Mouse (Mus musculus): ENCODE measurements around the gene Taar7f. TPM values are rescaled to one million over a fixed set of nuclear protein-coding genes. Genes with fewer than 3 reads are reported as not detected.
"Not testable (repeated sequence)": the region's sequence is repeated elsewhere in the genome, so short reads cannot be mapped to it uniquely, and the experiment has no call there.

Taar7f gene
- not detected for total RNA-seq (2021)
- long read RNA-seq = 0 reads

GRCm38 (mm10) chr10:24049210-24049609, at the start of gene Taar7f:
TSS of gene Taar7f (plus strand) at chr10:24049510.
- no peak for DNase-seq (ENCODE audit: low spot score in 2 of 2)

- no peak for DNase-seq (ENCODE audit: low spot score in 2 of 2)
These were observed 49.7 kb upstream of the Taar7f start, which contains the start of gene Taar7b for GRCm38 (mm10) chr10:23999639-24000038. TSS of gene Taar7b (plus strand) at chr10:23999939.

- DNase-seq (ENCODE audit: low spot score in 2 of 2) = no peak
These were observed 42.9 kb upstream of the Taar7f start for GRCm38 (mm10) chr10:24006442-24006841.

- no peak for DNase-seq (ENCODE audit: low spot score in 2 of 2)
These were observed 42.3 kb upstream of the Taar7f start for GRCm38 (mm10) chr10:24007034-24007433.

GRCm38 (mm10) chr10:24008143-24008542, 41.2 kb upstream of the Taar7f start:
- no peak for DNase-seq (ENCODE audit: low spot score in 2 of 2)

- DNase-seq (ENCODE audit: low spot score in 2 of 2) = no peak
These were observed 22.4 kb upstream of the Taar7f start, which contains the start of gene Taar7d for GRCm38 (mm10) chr10:24026922-24027321. TSS of gene Taar7d (plus strand) at chr10:24027222.

- no peak for DNase-seq (ENCODE audit: low spot score in 2 of 2)
These were observed 18.0 kb upstream of the Taar7f start for GRCm38 (mm10) chr10:24031347-24031746.

- DNase-seq (ENCODE audit: low spot score in 2 of 2) = no peak
These were observed 12.0 kb upstream of the Taar7f start, which contains the start of gene Taar7e for GRCm38 (mm10) chr10:24037314-24037713. TSS of gene Taar7e (plus strand) at chr10:24037614.

- DNase-seq (ENCODE audit: low spot score in 2 of 2) = no peak
These were observed 9.0 kb upstream of the Taar7f start for GRCm38 (mm10) chr10:24040120-24040869.

- DNase-seq (ENCODE audit: low spot score in 2 of 2) = no peak
These were observed 2.7 kb downstream of the Taar7f start for GRCm38 (mm10) chr10:24052039-24052438.

GRCm38 (mm10) chr10:24058986-24059385, 9.7 kb downstream of the Taar7f start:
- no peak for DNase-seq (ENCODE audit: low spot score in 2 of 2)

- not testable (repeated sequence) for DNase-seq (ENCODE audit: low spot score in 2 of 2)
These were observed 25.4 kb downstream of the Taar7f start for GRCm38 (mm10) chr10:24074751-24075150.

GRCm38 (mm10) chr10:24076200-24076599, 26.9 kb downstream of the Taar7f start, which contains the start of gene Taar8a:
TSS of gene Taar8a (plus strand) at chr10:24076500.
- DNase-seq (ENCODE audit: low spot score in 2 of 2) = not testable (repeated sequence)

- DNase-seq (ENCODE audit: low spot score in 2 of 2) = peak; percentile 55 to 63
These were observed 30.9 kb downstream of the Taar7f start for GRCm38 (mm10) chr10:24080166-24080565.

GRCm38 (mm10) chr10:24085936-24086335, 36.6 kb downstream of the Taar7f start:
- no peak for DNase-seq (ENCODE audit: low spot score in 2 of 2)

GRCm38 (mm10) chr10:24086555-24086954, 37.2 kb downstream of the Taar7f start:
- DNase-seq (ENCODE audit: low spot score in 2 of 2) = no peak

- no peak for DNase-seq (ENCODE audit: low spot score in 2 of 2)
These were observed 37.9 kb downstream of the Taar7f start for GRCm38 (mm10) chr10:24087168-24087567.

GRCm38 (mm10) chr10:24092194-24092593, 42.9 kb downstream of the Taar7f start, which contains the start of gene Taar8b:
TSS of gene Taar8b (minus strand) at chr10:24092294.
- no peak for DNase-seq (ENCODE audit: low spot score in 2 of 2)

- not testable (repeated sequence) for DNase-seq (ENCODE audit: low spot score in 2 of 2)
These were observed 47.7 kb downstream of the Taar7f start for GRCm38 (mm10) chr10:24097010-24097409.

Measured in layer of hippocampus, postnatal 10 days (tissue).